Mouse (Mus musculus) olfactory bulb, adult 2 months (tissue): Measurements from ENCODE around the gene Pax5.

ENCODE experiments used
- CTCF ChIP-seq: fragments of 200-500 bp; IDR thresholded peaks from 2 replicates; pipeline ENCODE4 v1.5.1; 2012; ENCODE audit warnings: low read depth, mild to moderate bottlenecking, low read length, moderate library complexity; ENCODE audit not compliant: insufficient read depth
- POLR2A ChIP-seq: fragments of 200-500 bp; IDR thresholded peaks from 2 replicates; pipeline ENCODE4 v1.6.1; 2012; ENCODE audit warnings: mild to moderate bottlenecking, low read depth, low read length, moderate library complexity; ENCODE audit not compliant: insufficient read depth

DNA sequence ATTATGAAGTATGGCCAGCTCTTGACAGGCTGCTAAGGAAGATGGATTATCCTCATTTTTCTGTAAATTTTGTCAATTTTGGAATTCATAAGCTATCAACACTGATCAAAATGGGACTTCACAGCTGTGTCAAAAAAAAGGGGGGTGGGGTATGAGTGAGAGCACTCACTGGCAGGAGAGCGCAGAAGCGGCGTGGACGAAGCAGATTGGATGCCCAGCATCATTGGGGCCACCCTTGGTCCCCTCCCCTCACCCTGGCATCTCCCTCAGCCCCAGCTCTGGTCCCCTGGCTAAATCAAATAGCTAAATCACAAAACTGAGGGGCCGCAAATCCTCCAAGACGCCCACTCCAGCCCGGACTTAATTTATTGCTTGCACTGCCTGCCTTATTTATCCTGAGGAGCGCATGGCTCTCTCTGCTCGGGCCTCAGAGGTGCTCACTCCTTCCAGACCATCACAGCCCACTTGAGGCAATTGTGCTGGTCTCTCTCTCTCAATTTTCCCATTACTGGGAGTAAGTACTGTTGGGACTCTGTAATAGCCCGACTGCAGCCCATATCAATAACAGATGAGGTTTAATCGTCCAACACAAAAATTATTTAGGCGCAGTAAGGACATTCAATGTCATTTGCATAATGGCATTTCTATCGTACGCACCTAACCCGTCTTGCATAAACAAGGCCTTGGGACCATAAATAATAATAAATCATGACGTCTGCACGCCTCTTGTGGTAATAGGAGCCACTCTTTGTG lies 87.4 kb downstream of the Pax5 start:
- no peak for TF ChIP-seq CTCF
- no peak for TF ChIP-seq POLR2A
